In genomic region chrX:96712907-96713774, GRCm38 (mm10) we compare ENCODE assay signal across 8 mouse cellular contexts. TPM values are rescaled to one million over a fixed set of nuclear protein-coding genes. Genes with fewer than 3 reads are reported as not detected.
DNase-seq lines count a peak whose midpoint lies in the region; ATAC-seq lines count a peak whose summit lies in the region.

TSS of gene Gpr165 (plus strand) at chrX:96713441.

- peak within 1 kb of the TSS; percentile 44 for H3K4me3 ChIP-seq in hindbrain, embryonic 16.5 days (ENCODE audit: low read length)
- peak within 1 kb of the TSS; percentile 27 for H3K4me3 ChIP-seq in neural tube, embryonic 12.5 days

- no peaks in the 10 kb centered on the region for H3K36me3 ChIP-seq in hindbrain, embryonic 16.5 days (ENCODE audit: control insufficient read depth, insufficient read depth, low read length)
- H3K36me3 ChIP-seq in neural tube, embryonic 12.5 days: no peaks in the 10 kb centered on the region

- H3K27me3 ChIP-seq in hindbrain, embryonic 16.5 days (replicated peaks; ENCODE audit: control insufficient read depth, insufficient read depth, low read length): no peaks in the 10 kb centered on the region
- H3K27me3 ChIP-seq in neural tube, embryonic 12.5 days (replicated peaks): no peaks in the 10 kb centered on the region

- ATAC-seq in cerebellum, adult (ENCODE audit: insufficient number of reproducible peaks, low FRiP score, low TSS enrichment): peak; percentile 64; the same call in 1 of the 2 replicates
- peak; percentile 100 for ATAC-seq in hindbrain, embryonic 16.5 days
- peak; percentile 99 for ATAC-seq in neural tube, embryonic 12.5 days (ENCODE audit: low FRiP score, low read depth)

- H3K4me1 ChIP-seq in hindbrain, embryonic 16.5 days (ENCODE audit: control insufficient read depth, insufficient read depth, low read depth, low read length): no peaks in the 10 kb centered on the region
- no peaks in the 10 kb centered on the region for H3K4me1 ChIP-seq in neural tube, embryonic 12.5 days

- 18% methylated on average over 14 of the region's 16 CpGs for WGBS in hindbrain, embryonic 16.5 days
- WGBS in neural tube, embryonic 12.5 days: 22% methylated on average over 16 of the region's 16 CpGs

- DNase-seq in cerebellum, adult 11 months: no peak
- DNase-seq in embryo, embryonic 10.5 days (ENCODE audit: low spot score): peak; percentile 70
- peak; percentile 20 for DNase-seq in gastrocnemius, postnatal 14 days
- peak; percentile 64 to 69 for DNase-seq in left cerebral cortex, postnatal 36 days (ENCODE audit: low spot score in 2 of 2)
- no peak for DNase-seq in thymus, postnatal 25 days

- intact Hi-C loops in gastrocnemius, postnatal 14 days (cut with DNase I; ENCODE audit: low total_unique reads): no loop called here
- intact Hi-C loops in left cerebral cortex, postnatal 36 days (cut with DNase I): no loop called here

- H3K4me2 ChIP-seq in hindbrain, embryonic 16.5 days (ENCODE audit: low read length): peak within 1 kb of the TSS; percentile 42
- H3K4me2 ChIP-seq in neural tube, embryonic 12.5 days (replicated peaks): peak within 1 kb of the TSS; percentile 53

- H3K9ac ChIP-seq in hindbrain, embryonic 16.5 days (ENCODE audit: low read depth, low read length): peak within 1 kb of the TSS; percentile 62
- H3K9ac ChIP-seq in neural tube, embryonic 12.5 days: peak within 1 kb of the TSS; percentile 29; the same call in 1 of the 2 replicates

- no peaks in the 10 kb centered on the region for H3K9me3 ChIP-seq in hindbrain, embryonic 16.5 days (ENCODE audit: control insufficient read depth, low read length)
- H3K9me3 ChIP-seq in neural tube, embryonic 12.5 days: no peaks in the 10 kb centered on the region

- H3K27ac ChIP-seq in hindbrain, embryonic 16.5 days (ENCODE audit: low read depth, low read length): peak within 1 kb of the TSS; percentile 29
- H3K27ac ChIP-seq in neural tube, embryonic 12.5 days: no peak within 1 kb of the TSS

RNA-seq across cellular contexts. Expression of gene Gpr165, which starts in this region (rescaled TPM):
- total RNA-seq in gastrocnemius, postnatal 14 days (2021): under 1 TPM; 0.16 to 0.40 TPM
- polyA plus RNA-seq in hindbrain, embryonic 16.5 days (2015; fragmentation: Nextera tagmentation; extraction: Ambion mirVana): 9.4 and 10.5 TPM in 2 replicates
- 10 to 100 TPM; 12.4 to 12.7 TPM for total RNA-seq in left cerebral cortex, postnatal 36 days (2021)
- polyA plus RNA-seq in neural tube, embryonic 12.5 days (2016; fragmentation: Nextera tagmentation; extraction: Ambion mirVana): 1.4 and 1.9 TPM in 2 replicates

Comparison
In these comparisons a context has a peak if more than half of its experiments do, and no peak if none do; other contexts are left out.
1. RNA of gene Gpr165 (total RNA-seq): 12.4 to 12.7 TPM in left cerebral cortex, postnatal 36 days; 0.16 to 0.40 TPM in gastrocnemius, postnatal 14 days; every median in the first group is over 4 times any median in the second.
2. Peak in DNase-seq in gastrocnemius, postnatal 14 days; RNA of the gene not detected or under 1 TPM.
3. DNase-seq: peak in embryo, embryonic 10.5 days (single experiment) and left cerebral cortex, postnatal 36 days (2 of 2); none in cerebellum, adult 11 months (single experiment) and thymus, postnatal 25 days (single experiment).
4. Peak in every context shown above with its lines, with median percentiles within 50 percentile points of each other: ATAC-seq.